Mouse (Mus musculus) left cerebral cortex, postnatal 25 days (tissue): ENCODE data around the gene Apex1. TPM values are rescaled to one million over a fixed set of nuclear protein-coding genes. Genes with fewer than 3 reads are reported as not detected.
"Not testable (repeated sequence)": the region's sequence is repeated elsewhere in the genome, so short reads cannot be mapped to it uniquely, and the experiment has no call there.

ENCODE experiments used
- DNase-seq, 2 experiments: peaks; one replicate each; pipeline ENCODE4 v3.0.0; 2022; ENCODE audit warnings: low spot score in 2 of 2, mixed read lengths in 1 of 2
- intact Hi-C: fragments of 180-260 bp; cut with DNase I; formaldehyde crosslinking; loops from one replicate; pipeline ENCODE4 v1.15.1; 2025
- total RNA-seq, 2 experiments: library from RNA; stranded (reverse); gene quantifications; 2 replicates each; pipeline ENCODE4 v1.2.3; 2021

The Apex1 gene
- total RNA-seq = 10 to 100 TPM; 51.7 to 55.9 TPM

GRCm38 (mm10) chr14:50924281-50925064, at the start of gene Apex1, which contains the start of gene Osgep:
Gene Apex1, plus strand, starts transcription at chr14:50924968.
Gene Osgep, minus strand, starts transcription at chr14:50924893.
- peak; percentile 98 to 99 for DNase-seq
- intact Hi-C loops = loop anchor here (2.0 kb wide), 1 partner anchor 138 kb away; no protein-coding TSS in a partner anchor

DNA sequence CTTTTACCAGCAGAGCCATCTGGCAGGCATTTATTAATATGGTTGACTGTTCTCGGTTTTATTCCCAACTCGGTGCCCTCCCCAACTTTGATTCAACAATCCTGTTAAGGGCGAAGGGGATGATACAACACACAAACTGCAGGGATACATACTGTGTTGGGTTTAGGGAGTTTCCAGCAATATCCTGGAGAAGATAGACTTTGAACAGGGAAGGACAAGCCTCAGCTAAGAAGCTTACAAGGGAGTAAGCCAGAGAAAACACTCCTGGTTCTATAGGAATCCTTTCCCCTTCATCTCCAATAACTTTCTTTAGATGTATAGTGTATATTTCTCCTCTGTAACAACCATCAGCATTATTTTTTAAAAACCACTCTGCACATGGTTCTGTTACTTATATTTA, 49.6 kb upstream of the Apex1 start:
- intact Hi-C loops = no loop called here

DNA sequence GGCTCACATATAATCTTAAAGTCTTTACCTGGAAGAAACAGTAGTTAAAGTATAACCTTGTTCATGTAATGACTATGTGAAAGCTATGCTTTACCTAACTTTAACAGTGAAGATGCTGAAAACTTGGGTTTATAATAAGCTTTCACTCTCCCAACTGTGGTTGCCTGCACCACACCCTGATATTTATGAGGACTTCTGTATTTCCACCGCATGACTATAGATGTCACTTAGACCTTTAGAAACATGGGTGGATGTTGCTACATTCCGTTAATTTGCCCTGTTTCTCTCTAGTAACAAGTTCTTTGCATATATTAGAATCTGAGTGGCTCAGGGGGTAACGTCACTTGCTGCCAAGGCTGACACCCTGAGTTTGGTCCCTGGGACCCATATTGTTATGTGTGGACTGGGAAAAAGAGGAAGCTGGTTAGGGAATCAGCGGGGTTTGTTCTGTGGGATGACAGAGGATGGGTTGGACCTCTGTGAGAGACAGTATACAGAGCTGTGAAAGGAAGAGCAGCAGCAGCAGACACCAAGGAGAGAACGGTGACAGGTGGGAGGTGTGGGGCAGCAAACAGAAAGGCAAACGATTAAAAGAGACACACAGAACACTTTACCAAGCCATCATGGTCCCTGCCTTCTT, 49.1 kb upstream of the Apex1 start:
- intact Hi-C loops = no loop called here
- peak in 1 of 2 experiments; percentile 31 for DNase-seq

More for the DNA sequence above, 49.6 kb upstream of the Apex1 start:
- DNase-seq = no peak

- DNase-seq = peak in 1 of 2 experiments; percentile 74
- intact Hi-C loops = no loop called here
Measured at GRCm38 (mm10) chr14:50876236-50876950, 48.4 kb upstream of the Apex1 start.

DNA sequence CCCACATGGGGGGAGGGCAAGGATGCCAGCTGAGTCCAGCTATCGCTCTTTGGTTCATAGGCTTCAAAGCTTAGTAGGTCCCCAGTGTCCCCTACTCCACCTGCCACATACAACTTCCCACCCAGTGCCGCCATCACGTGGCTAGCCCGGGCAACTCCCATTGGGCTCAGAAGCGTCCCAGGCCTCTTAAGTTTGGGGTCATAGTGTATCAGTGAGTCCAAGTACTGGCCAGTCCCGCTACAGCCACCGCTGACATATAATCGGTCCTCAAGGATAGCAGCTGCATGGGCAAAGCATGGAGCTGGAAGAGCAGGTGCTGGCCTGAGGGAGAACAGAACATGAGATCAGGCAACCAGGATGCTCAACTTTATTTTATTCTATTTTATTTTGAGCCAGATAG, 33.1 kb upstream of the Apex1 start:
- DNase-seq = no peak
- intact Hi-C loops = no loop called here

DNA sequence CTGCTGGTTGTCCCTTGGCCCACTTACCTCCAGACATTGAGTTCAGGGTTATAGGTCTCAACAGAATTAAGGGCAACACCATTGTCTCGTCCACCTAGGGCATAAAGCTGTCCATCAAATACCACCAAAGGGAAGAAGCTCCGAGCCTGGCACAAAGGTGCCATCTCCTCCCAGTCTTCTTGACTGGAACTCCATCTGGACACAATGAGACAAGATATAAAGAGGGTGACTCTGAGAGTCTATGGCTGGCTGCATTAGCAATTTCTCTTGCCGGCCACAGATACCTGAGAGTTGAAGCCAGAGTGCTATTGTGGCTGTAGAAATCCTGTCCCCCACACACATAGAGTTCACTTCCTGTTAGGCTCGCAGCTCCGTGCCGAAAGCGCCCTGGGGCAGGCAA, 32.7 kb upstream of the Apex1 start:
- no peak for DNase-seq
- intact Hi-C loops = no loop called here

- intact Hi-C loops = no loop called here
- no peak for DNase-seq
Measured at GRCm38 (mm10) chr14:50892541-50893459, 32.0 kb upstream of the Apex1 start.

DNA sequence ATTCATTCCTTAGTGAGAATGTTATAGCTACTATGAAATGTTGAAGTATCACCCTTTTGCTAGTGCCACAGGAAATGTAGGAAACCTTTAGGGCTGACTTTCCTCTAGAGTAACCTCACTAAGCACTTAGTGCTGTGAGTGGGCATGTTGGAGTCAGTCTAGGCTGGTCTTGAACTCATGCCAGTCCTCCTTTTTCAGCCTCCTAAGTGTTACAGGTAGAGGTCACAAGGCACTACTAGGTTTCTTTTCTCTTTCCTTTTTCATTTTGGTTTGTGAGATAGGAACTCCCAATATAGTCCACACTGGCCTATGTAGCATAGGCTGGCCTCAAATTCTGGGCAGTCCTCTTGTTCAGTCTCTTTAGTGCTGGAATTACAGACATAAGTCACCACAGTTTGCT, 29.4 kb upstream of the Apex1 start:
- no peak for DNase-seq
- intact Hi-C loops = no loop called here

DNA sequence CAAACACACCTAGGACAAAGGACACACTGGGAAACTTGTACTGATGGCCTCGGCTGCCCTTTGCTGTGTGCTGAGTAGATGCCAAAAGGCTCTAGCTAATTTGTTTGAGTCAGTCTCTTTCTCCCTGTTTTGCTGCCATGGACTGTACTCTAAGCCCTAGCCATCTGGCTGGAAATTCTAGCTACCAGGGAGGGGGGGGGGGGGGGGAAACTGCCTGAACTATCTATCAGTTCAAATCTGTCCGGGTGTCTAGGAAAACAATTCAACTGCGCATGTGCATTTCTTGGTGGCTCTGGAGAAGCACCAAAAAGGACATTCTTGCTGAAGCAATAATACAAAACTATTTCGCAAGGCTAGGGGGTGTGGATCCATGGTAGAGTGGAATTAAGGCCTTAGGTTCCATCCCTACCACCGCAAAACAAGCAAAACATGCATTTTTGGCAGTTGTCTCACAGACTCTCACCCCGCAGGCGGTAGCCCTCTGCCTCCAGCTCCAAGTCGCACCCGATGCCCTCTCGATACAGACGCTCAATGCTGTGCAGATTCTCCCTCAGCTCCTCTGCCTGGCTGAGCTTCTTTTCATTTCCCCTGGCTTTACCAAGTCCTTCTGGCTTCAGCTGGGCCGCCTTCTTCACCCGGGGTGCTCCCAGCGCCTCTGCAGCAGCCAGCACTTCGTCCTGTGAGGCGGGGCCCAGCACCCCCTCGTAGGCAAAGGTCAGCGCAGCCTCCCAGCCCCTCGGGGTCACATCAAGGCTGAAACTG, 28.6 kb upstream of the Apex1 start:
- DNase-seq = peak in 1 of 2 experiments; percentile 54
- intact Hi-C loops = no loop called here

- intact Hi-C loops = no loop called here
- DNase-seq = peak; percentile 37 to 52
Measured at GRCm38 (mm10) chr14:50896747-50897373, 27.9 kb upstream of the Apex1 start.

GRCm38 (mm10) chr14:50897374-50897765, 27.4 kb upstream of the Apex1 start, which contains the start of gene Klhl33:
Gene Klhl33, minus strand, starts transcription at chr14:50897507.
- intact Hi-C loops = no loop called here

DNA sequence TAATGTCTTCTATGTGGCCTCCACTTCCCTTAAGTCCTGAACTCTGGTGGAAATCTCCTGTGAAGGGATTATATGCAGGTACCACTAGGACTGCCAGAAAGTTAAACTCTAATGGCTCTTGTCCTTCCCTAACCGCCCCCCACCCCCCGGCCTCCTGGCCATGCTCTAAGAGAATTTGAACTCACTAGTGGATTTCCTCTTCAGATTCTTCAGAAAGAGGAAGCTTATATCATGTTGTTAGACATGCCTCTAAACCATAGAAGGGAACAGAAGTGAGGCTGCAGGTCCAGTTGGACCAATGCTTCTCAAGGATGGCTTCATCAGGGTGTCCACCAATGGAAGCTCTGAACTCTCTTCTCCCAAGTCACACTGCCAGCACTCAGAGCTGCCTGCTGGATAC, 26.8 kb upstream of the Apex1 start:
- intact Hi-C loops, DNase-seq: not testable (repeated sequence)

More at GRCm38 (mm10) chr14:50897374-50897765, 27.4 kb upstream of the Apex1 start, which contains the start of gene Klhl33:
- DNase-seq = no peak

- intact Hi-C loops = no loop called here
- DNase-seq = peak in 1 of 2 experiments; percentile 32
Measured at GRCm38 (mm10) chr14:50903973-50904827, 20.6 kb upstream of the Apex1 start.

- DNase-seq = no peak
- intact Hi-C loops = no loop called here
Measured at GRCm38 (mm10) chr14:50904828-50905129, 20.0 kb upstream of the Apex1 start.

DNA sequence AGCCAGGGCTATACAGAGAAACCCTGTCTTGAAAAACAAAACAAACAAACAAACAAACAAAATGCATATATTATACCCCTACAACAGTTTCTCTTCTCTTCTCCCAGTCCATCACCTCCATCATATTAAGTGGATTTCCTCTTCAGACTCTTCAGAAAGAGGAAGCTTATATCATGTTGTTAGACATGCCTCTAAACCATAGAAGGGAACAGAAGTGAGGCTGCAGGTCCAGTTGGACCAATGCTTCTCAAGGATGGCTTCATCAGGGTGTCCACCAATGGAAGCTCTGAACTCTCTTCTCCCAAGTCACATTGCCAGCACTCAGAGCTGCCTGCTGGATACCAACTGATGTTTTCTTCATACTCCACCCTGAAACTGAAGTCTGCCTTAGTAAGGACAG, 19.4 kb upstream of the Apex1 start:
- intact Hi-C loops, DNase-seq: not testable (repeated sequence)

GRCm38 (mm10) chr14:50908126-50908525, 16.6 kb upstream of the Apex1 start:
- DNase-seq = no peak
- intact Hi-C loops = no loop called here

- intact Hi-C loops = no loop called here
- DNase-seq = no peak
Measured at GRCm38 (mm10) chr14:50911356-50911755, 13.4 kb upstream of the Apex1 start.
